Mouse (Mus musculus): ENCODE measurements around the gene CN725425.

Gene CN725425

DNA sequence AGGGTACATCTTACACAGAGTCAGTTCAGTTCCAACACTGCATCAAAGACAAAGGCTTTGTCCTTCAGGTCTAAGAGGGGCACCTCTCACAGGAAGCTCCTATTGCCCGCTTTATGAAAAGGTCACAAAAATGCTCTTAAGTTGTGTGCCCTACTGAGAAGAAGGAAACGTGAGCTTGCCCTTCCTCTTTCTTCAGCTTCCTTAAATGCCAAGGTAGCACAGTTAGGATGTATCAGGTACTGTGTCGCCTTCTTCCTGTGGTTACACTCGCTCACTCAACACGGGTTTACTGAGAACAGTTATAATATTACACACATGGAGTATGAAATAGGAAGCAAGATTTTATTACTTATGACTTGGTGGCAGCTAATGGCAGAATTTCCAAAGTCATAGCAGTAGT lies 38.0 kb downstream of the CN725425 start:
- DNase-seq (ENCODE audit: low read depth) = no peak

- DNase-seq (ENCODE audit: low read depth) = no peak
Measured at GRCm38 (mm10) chr15:91240683-91241335, 41.5 kb downstream of the CN725425 start.

GRCm38 (mm10) chr15:91250815-91251214 lies 51.5 kb downstream of the CN725425 start:
- no peak for DNase-seq (ENCODE audit: low read depth)

- no peak for DNase-seq (ENCODE audit: low read depth)
Measured at GRCm38 (mm10) chr15:91251544-91252408, 52.5 kb downstream of the CN725425 start.

- no peak for DNase-seq (ENCODE audit: low read depth)
Measured at GRCm38 (mm10) chr15:91252956-91253355, 53.7 kb downstream of the CN725425 start.

- DNase-seq (ENCODE audit: low read depth) = peak; percentile 6
Measured at GRCm38 (mm10) chr15:91255308-91255707, 56.0 kb downstream of the CN725425 start.

GRCm38 (mm10) chr15:91257140-91257539 lies 57.8 kb downstream of the CN725425 start:
- no peak for DNase-seq (ENCODE audit: low read depth)

DNA sequence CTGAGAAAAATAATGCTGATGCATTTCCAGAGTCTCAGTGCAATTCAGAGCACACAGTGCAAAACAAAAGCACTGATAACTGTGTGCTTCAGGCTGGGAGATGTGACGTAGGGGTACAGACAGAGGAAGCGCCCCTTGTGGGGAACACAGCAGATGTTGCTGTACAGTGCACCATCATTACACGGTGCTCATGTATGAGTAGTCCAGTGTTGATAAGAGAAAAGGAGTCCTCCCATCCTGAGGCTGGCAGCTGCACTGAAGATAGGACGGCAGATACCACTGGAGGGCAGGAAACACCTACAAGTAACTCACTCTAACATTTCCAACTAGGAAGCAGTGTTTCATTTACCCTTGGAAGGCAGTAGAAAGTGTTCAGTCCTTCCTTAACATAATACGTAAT lies 61.3 kb downstream of the CN725425 start:
- no peak for DNase-seq (ENCODE audit: low read depth)

DNA sequence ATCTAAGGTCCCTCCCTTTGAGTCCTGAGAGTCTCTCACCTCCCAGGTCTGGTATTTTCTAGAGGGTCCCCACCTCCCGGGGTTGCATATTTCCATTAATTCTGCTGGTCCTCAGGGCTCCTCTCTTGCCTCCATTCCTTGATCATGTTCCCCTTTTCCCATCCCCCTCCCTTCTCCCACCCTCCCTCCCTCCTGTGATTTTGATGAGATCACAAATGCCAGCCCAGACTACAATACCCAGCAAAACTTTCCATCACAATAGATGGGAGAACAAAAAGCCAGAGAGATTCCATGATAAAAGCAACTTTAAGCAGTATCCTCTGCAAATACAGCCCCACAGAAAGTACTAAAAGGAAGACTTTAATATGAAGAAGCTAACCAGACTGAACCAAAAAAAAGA lies 64.6 kb downstream of the CN725425 start:
- no peak for DNase-seq (ENCODE audit: low read depth)

DNA sequence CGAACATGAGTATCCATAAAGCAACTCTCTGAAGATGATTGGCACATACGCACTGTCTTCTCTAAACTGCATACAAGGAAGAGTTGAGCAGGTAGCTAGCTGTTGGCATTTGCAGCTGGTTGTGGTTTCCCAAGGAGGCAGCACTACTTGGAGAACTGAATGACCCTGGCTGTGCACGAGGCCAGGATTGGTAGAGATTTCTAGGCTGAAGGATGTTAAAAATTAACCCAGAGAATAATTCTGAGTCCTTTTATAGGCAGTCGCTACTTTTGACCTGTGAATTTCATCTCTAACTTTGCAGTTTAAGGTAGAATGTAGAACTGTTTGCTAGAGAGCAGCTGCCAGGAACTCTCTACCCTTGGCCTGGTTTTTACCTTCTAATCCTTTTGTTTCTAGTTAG lies 69.2 kb downstream of the CN725425 start:
- no peak for DNase-seq (ENCODE audit: low read depth)

DNA sequence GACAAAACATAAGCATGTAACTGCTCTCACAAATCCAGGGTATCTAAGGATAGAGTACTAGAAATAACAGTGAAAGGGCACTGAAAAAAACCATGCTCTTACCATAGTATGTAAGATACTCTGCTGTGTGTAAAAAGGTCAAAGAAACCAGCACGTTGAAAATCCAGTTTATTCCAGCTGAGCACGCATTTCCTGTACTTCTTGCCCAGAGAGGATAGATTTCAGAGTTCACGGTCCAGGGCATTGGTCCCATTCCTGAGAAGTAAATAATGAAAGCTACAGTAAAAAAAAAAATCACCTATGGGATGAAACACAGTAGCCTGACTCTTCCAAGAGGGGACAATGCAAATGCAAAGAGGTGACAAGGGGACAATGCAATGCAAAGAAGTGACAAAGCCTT lies 76.7 kb downstream of the CN725425 start:
- DNase-seq (ENCODE audit: low read depth) = no peak

DNA sequence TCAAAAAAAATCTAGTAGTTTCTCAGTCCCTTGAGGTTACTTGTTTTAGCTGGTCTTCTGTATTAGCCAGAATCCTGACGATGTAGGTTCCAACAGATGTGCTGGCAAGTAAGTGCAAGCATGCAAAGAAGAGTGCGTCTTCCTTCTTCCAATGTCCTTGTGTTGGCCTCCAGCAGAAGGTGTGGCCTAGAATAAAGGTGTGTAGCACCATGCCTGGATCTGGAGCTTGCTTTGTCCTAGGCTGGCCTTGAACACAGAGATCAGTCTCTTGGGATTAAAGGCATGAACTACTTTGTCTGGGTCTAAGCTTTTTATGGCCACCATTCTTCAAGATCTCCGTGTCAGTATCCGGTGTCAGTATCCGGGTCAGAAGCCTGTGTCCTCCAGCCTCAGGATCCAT lies 80.3 kb downstream of the CN725425 start:
- no peak for DNase-seq (ENCODE audit: low read depth)

DNA sequence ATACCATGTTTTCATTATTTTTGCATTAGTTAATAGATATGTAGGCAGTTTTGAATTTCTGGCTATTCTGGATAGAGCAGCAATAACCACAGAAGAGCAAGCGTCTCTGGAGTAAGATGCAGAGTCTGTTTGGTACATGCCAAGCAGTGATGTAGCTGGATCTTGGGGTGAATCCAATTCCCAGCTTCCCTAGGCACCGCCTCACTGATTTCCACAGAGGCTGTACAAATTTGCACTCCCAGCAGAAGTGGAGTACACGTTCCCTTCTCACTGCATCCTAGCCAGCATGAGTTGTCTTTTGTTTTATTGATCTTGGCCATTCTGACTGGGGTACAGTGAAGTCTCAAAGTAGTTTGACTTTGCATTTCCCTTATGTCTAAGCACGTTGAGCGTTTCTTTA lies 82.2 kb downstream of the CN725425 start:
- DNase-seq (ENCODE audit: low read depth) = no peak

DNA sequence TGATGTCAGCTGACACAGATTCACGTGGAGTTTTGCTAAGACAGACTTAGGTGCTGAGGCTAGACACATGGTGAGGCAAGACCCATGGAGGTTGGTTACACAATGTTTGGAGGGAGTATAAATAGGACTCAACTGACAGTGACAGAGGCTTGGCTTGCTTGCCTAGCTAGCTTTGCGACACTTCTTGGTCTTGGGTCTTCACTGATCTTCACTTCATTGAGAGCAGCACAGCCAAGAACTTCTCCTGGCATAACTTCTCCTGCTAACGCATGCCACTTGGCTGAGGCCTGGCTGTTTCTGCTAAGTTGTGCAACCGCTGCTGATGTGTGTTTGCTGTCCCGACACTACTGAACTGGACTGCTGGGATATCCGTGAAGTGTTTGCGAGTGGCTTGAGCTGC lies 83.5 kb downstream of the CN725425 start:
- peak; percentile 49 for DNase-seq (ENCODE audit: low read depth)

- DNase-seq (ENCODE audit: low read depth) = no peak
Measured at GRCm38 (mm10) chr15:91283418-91283817, 84.1 kb downstream of the CN725425 start.

DNA sequence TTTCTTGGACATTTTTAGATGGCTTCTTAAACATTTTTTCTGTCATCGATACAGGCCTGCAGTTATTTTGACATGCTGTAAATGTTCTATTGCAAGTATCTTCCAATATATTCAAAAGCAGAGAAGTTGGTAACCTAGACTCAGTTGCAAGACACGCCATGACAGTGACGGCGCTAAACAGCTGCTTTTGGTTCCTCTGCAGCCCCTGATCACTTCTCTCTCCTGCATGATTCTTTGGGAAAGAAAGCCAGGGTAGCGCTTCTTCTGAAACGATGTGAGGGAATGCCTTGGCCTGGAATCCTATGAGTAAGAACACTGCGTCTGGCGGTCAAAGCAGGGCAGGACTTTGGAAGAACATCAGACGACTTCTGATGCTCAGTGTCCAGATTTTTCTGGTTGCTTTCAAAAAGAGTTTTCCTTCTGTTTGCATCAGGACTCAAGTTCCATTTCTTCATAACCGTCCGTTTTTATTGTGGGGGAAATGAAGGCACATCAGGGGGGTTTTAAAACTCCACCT lies 100.1 kb downstream of the CN725425 start:
- no peak for DNase-seq (ENCODE audit: low read depth)

DNA sequence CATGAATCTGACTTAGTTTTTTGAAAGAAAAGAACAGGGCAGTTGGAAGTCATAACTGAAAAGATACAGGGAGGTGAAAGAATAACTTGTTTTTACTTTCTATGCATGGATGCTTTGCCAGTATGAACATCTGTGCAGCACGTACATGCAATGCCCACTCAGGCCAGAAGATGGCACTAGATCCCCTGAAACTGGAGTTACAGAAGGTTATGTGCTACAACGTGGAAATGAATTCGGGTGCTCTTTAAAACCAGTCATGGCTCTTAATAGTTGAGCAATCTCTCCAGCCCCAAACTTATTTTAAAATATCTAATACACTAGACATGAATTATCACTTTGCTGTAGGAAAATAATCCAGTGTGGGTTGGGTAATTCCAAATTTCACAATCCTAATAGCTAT lies 102.1 kb downstream of the CN725425 start:
- DNase-seq (ENCODE audit: low read depth) = peak; percentile 67

- DNase-seq (ENCODE audit: low read depth) = no peak
Measured at GRCm38 (mm10) chr15:91304296-91304852, 105.1 kb downstream of the CN725425 start.
